8 mouse cellular contexts compared by ENCODE assay signal in the genomic region with DNA sequence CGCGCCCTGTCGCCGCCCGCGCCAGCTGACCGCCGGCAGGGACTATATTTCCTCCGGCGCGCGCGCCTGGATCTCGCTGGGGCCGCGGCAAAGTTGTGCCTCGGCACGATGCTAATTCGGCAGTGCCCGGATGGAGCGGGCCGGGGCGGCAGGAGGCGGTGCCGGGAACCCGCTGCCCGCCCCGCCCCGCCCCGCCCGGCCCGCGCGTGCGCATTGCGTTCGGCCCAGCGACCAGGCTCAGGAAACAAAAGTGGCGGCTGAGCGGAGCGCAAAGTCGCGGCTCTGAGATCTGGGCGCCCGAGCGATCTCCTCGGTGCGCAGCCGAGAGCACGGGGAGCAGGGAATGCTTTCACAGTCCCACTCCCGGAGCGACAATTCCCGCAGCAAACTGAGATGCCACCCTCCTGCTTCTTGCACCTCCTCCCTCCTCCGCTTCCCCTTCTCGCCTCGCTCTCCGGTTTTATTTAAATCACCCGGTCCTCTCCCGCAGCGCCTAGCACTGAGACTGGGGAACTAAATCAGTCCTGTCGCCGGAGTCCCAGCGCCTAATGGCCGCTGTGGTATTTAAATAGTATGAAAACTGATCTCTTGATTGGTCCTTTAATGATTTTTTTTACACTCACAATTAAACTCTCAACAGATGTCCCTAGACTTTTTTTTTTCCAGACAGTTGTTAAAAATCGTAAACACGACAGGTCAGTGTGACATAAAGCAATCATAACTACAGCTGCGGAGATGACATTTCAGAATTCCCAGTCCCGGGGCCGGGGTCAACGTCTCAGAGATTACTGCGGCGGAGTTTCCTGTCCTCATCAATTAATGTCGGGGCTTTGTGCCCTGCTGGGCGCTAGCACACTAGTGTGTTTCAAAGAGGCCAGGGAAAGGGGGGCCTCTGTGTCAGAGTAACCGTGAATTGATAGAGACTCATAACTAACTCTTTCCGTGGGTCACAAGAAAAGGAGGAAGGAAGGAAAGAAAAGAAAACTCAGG. TPM values are rescaled to one million over a fixed set of nuclear protein-coding genes. Genes with fewer than 3 reads are reported as not detected.
A peak's percentile ranks its signal among the peaks of the same experiment; 100 is the strongest.
DNase-seq lines count a peak whose midpoint lies in the region; ATAC-seq lines count a peak whose summit lies in the region.

Gene Phf21b (minus strand): TSS at position 44 of the 990 bp plus-strand sequence.

- peak within 1 kb of the TSS; percentile 65 for H3K4me3 ChIP-seq in midbrain, embryonic 10.5 days

- H3K9me3 ChIP-seq in midbrain, embryonic 10.5 days (replicated peaks) = no peaks in the 10 kb centered on the region

- H3K36me3 ChIP-seq in midbrain, embryonic 10.5 days = peaks cover 2% of the 10 kb centered on the region

- intact Hi-C loops in gastrocnemius, postnatal 14 days (cut with DNase I; ENCODE audit: low total_unique reads) = no loop called here
- intact Hi-C loops in left cerebral cortex, postnatal 36 days (cut with DNase I) = loop anchor here (10.0 kb wide), 1 partner anchor 138 kb away; no protein-coding TSS in a partner anchor

- WGBS in midbrain, embryonic 10.5 days = under 1% methylated on average over 74 of the region's 76 CpGs

- peak within 1 kb of the TSS; percentile 98 for H3K27ac ChIP-seq in midbrain, embryonic 10.5 days (replicated peaks)

- DNase-seq in adipocyte (ENCODE audit: low spot score) = peak; percentile 86
- peak; percentile 68 to 91 for DNase-seq in cerebellum, postnatal 4 days (ENCODE audit: low spot score in 2 of 2)
- peak; percentile 88 for DNase-seq in gastrocnemius, postnatal 14 days
- DNase-seq in left cerebral cortex, postnatal 36 days (ENCODE audit: low spot score in 2 of 2) = peak; percentile 87 to 93
- peak; percentile 95 for DNase-seq in midbrain, embryonic 10.5 days (ENCODE audit: low spot score)
- DNase-seq in right cerebral cortex, postnatal 4 days = peak; percentile 90
- DNase-seq in yolk sac, embryonic 10.5 days (ENCODE audit: low spot score) = peak; percentile 88

- peak; percentile 70 for ATAC-seq in inflammation-experienced regulatory T-cells, adult 6 months

- peaks cover 41% of the 10 kb centered on the region for H3K4me1 ChIP-seq in midbrain, embryonic 10.5 days

- peaks cover 17% of the 10 kb centered on the region for H3K27me3 ChIP-seq in midbrain, embryonic 10.5 days (ENCODE audit: low read depth, poor library complexity, severe bottlenecking)

RNA-seq across cellular contexts. Expression of gene Phf21b, which starts in this region (rescaled TPM):
- total RNA-seq in gastrocnemius, postnatal 14 days (2021) = under 1 TPM; 0.59 to 0.69 TPM
- 1 to 10 TPM in 2 of 3 experiments, under 1 TPM in 1; 0.65 to 2.4 (median 1.6) TPM for polyA plus RNA-seq in inflammation-experienced regulatory T-cells, adult 6 months (2017; shearing (Covaris generic))
- total RNA-seq in left cerebral cortex, postnatal 36 days (2021) = 10 to 100 TPM; 11.0 to 18.6 TPM
- 9.5 and 11.9 TPM in 2 replicates for polyA plus RNA-seq in midbrain, embryonic 10.5 days (2016; fragmentation: Nextera tagmentation; extraction: Ambion mirVana)

Comparison
In these comparisons a context has a peak if more than half of its experiments do, and no peak if none do; other contexts are left out.
1. Peak in every context shown above with its lines: DNase-seq, ATAC-seq, H3K4me3 ChIP-seq and H3K27ac ChIP-seq.
2. RNA of gene Phf21b (total RNA-seq): 11.0 to 18.6 TPM in left cerebral cortex, postnatal 36 days; 0.59 to 0.69 TPM in gastrocnemius, postnatal 14 days; every median in the first group is over 4 times any median in the second.
3. Peak in DNase-seq in gastrocnemius, postnatal 14 days; RNA of the gene not detected or under 1 TPM.